Mouse (Mus musculus) limb, embryonic 15.5 days (tissue): Measurements from ENCODE around the gene Psip1. TPM values are rescaled to one million over a fixed set of nuclear protein-coding genes. Genes with fewer than 3 reads are reported as not detected.

Experiments used
- ATAC-seq: fragments of 200-750 bp; cut with Nextera tagmentation; 2 replicates; pipeline ENCODE4 v1.8.0; 2017; ENCODE audit warnings: low read depth, moderate TSS enrichment; ENCODE audit not compliant: insufficient number of reproducible peaks, low FRiP score, low TSS enrichment
- H3K27ac ChIP-seq: fragments of 300-500 bp; sonication (generic); 2 replicates; pipeline ENCODE4 v1.5.1; 2015; ENCODE audit warnings: moderate library complexity, mild to moderate bottlenecking, inconsistent platforms
- H3K27me3 ChIP-seq: fragments of 300-500 bp; sonication (generic); 2 replicates; pipeline ENCODE4 v1.6.1; 2015; ENCODE audit warnings: inconsistent platforms
- H3K36me3 ChIP-seq: fragments of 300-500 bp; sonication (generic); 2 replicates; pipeline ENCODE4 v1.6.1; 2015; ENCODE audit warnings: inconsistent platforms
- H3K4me1 ChIP-seq: fragments of 300-500 bp; sonication (generic); 2 replicates; pipeline ENCODE4 v1.6.1; 2015; ENCODE audit warnings: inconsistent platforms
- H3K4me2 ChIP-seq: fragments of 300-500 bp; sonication (generic); 2 replicates; pipeline ENCODE4 v1.6.1; 2015; ENCODE audit warnings: mild to moderate bottlenecking, inconsistent platforms
- H3K4me3 ChIP-seq: fragments of 300-500 bp; sonication (generic); 2 replicates; pipeline ENCODE4 v1.5.1; 2015; ENCODE audit warnings: mild to moderate bottlenecking, inconsistent platforms
- H3K9ac ChIP-seq: fragments of 300-500 bp; sonication (generic); 2 replicates; pipeline ENCODE4 v1.6.1; 2015; ENCODE audit warnings: inconsistent platforms
- H3K9me3 ChIP-seq: fragments of 300-500 bp; sonication (generic); 2 replicates; pipeline ENCODE4 v1.6.1; 2016; ENCODE audit warnings: inconsistent platforms
- WGBS: fragments of 180-500 bp; shearing (Covaris S2); methylation state at CpG from one replicate; pipeline ENCODE4 v1.1.7; 2015; 5-methylcytosine and 5-hydroxymethylcytosine counted together
- polyA plus RNA-seq: library from polyadenylated mRNA; unstranded; fragments of >200 nt; fragmentation: Nextera tagmentation; extraction: Ambion mirVana; gene quantifications from 2 replicates; pipeline ENCODE4 v1.2.1, GENCODE M21; 2015

Gene Psip1
- polyA plus RNA-seq, 1 experiment from 2014 or later = 96.7 TPM

- H3K4me2 ChIP-seq = no peak overlapping the region
- peaks cover 9% of the 10 kb centered on the region; the same call in 1 of the 2 replicates for H3K9me3 ChIP-seq
- H3K9ac ChIP-seq = no peak overlapping the region
- WGBS = 64% methylated on average over 3 of the region's 3 CpGs
- ATAC-seq = no peak
- no peak overlapping the region for H3K4me3 ChIP-seq
- no peaks in the 10 kb centered on the region for H3K36me3 ChIP-seq
- H3K4me1 ChIP-seq = no peaks in the 10 kb centered on the region; the same call in 1 of the 2 replicates
- H3K27me3 ChIP-seq = no peaks in the 10 kb centered on the region
- no peak overlapping the region for H3K27ac ChIP-seq
Measured at GRCm38 (mm10) chr4:83412060-83412459, 74.2 kb downstream of the Psip1 start.

- H3K27ac ChIP-seq = no peak overlapping the region
- H3K27me3 ChIP-seq = no peaks in the 10 kb centered on the region
- H3K9ac ChIP-seq = no peak overlapping the region
- no peak overlapping the region for H3K4me3 ChIP-seq
- WGBS = 93% methylated on average over 4 of the region's 4 CpGs
- ATAC-seq = no peak
- H3K36me3 ChIP-seq = no peaks in the 10 kb centered on the region
- H3K9me3 ChIP-seq = peaks cover 9% of the 10 kb centered on the region; the same call in 1 of the 2 replicates
- H3K4me1 ChIP-seq = no peaks in the 10 kb centered on the region; the same call in 1 of the 2 replicates
- no peak overlapping the region for H3K4me2 ChIP-seq
Measured at GRCm38 (mm10) chr4:83409867-83410505, 76.3 kb downstream of the Psip1 start.

GRCm38 (mm10) chr4:83407688-83408087 is 78.6 kb downstream of the Psip1 start:
- H3K36me3 ChIP-seq = no peaks in the 10 kb centered on the region
- ATAC-seq = no peak
- no peak overlapping the region for H3K4me3 ChIP-seq
- WGBS = 84% methylated on average over 6 of the region's 6 CpGs
- peaks cover 15% of the 10 kb centered on the region; the same call in 1 of the 2 replicates for H3K9me3 ChIP-seq
- H3K9ac ChIP-seq = no peak overlapping the region
- H3K27me3 ChIP-seq = no peaks in the 10 kb centered on the region
- no peaks in the 10 kb centered on the region for H3K4me1 ChIP-seq
- no peak overlapping the region for H3K4me2 ChIP-seq
- H3K27ac ChIP-seq = no peak overlapping the region

Other genes with a start within 250 kb of the Psip1 start
- gene Ttc39b, start 162.2 kb downstream of the Psip1 start, polyA plus RNA-seq = 5.6 TPM in 2 replicates
- gene Snapc3, start 68.7 kb downstream of the Psip1 start, polyA plus RNA-seq = 39.0 and 40.4 TPM in 2 replicates
- gene Ccdc171, start 39.1 kb upstream of the Psip1 start, polyA plus RNA-seq = 3.4 and 4.0 TPM in 2 replicates